Mouse (Mus musculus): Measurements from ENCODE around the gene Serpinf2.

GRCm38 (mm10) chr11:75399411-75399841, 40.0 kb downstream of the Serpinf2 start:
- TF ChIP-seq CTCF (IDR thresholded peaks at IDR 0.05; ENCODE audit: control insufficient read depth, insufficient read depth, low read length) (no peak), POLR2A (IDR thresholded peaks at IDR 0.05; ENCODE audit: borderline replicate concordance, control insufficient read depth, low read depth, low read length) (no peak)

All from bone marrow, adult 2 months (tissue).